Mouse (Mus musculus) lung, adult 2 months (tissue): ENCODE measurements around the gene Dclk1.

Experiments used
- CTCF ChIP-seq: fragments of 200-500 bp; IDR thresholded peaks from 2 replicates; pipeline ENCODE4 v1.5.1; 2011; ENCODE audit warnings: mild to moderate bottlenecking, low read length, control low read depth; ENCODE audit not compliant: insufficient read depth
- POLR2A ChIP-seq: fragments of 200-500 bp; IDR thresholded peaks from 2 replicates; pipeline ENCODE4 v1.6.1; 2011; ENCODE audit warnings: low read depth, mild to moderate bottlenecking, control low read depth, low read length, borderline replicate concordance; ENCODE audit errors: extremely low read depth

DNA sequence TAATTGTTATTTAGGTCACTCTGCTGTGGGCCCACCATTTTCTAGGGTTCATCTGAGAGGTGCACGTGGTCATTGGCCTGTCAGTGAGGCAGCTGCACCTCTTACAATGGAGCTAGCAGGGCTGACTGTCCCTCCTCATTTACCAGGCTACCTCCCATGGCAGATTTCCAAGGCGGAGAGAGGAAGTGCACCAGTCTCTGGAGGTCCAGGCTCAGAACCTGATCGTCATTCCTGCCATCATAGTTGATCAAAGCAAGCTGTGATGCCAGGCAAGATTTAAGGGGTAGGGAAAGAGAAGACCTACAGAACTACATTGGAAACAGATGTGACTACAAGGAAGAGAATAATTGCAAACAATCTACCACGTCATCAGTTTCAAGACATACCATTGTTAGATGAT, 308.8 kb downstream of the Dclk1 start:
- no peak for TF ChIP-seq POLR2A
- TF ChIP-seq CTCF = no peak
